Mouse (Mus musculus) testis, adult 2 months (tissue): ENCODE data around the gene Ushbp1.

Source experiments
- CTCF ChIP-seq: fragments of 200-500 bp; IDR thresholded peaks from 2 replicates; pipeline ENCODE4 v1.5.1; 2012; ENCODE audit warnings: low read depth, mild to moderate bottlenecking, inconsistent platforms, low read length, moderate library complexity; ENCODE audit not compliant: control insufficient read depth, insufficient read depth, insufficient replicate concordance
- POLR2A ChIP-seq: fragments of 200-500 bp; IDR thresholded peaks from 2 replicates; pipeline ENCODE4 v1.6.1; 2012; ENCODE audit warnings: low read depth, mild to moderate bottlenecking, inconsistent platforms, low read length, moderate library complexity; ENCODE audit not compliant: control insufficient read depth

GRCm38 (mm10) chr8:71395629-71396028 lies at the start of gene Ushbp1:
- no peak for TF ChIP-seq CTCF
- TF ChIP-seq POLR2A = no peak
